Mouse (Mus musculus) ovary, adult 2 months (tissue): Measurements from ENCODE around the gene Ugt1a9. TPM values are rescaled to one million over a fixed set of nuclear protein-coding genes. Genes with fewer than 3 reads are reported as not detected.

ENCODE experiments used
- polyA plus RNA-seq: library from polyadenylated mRNA; depleted of rRNA; stranded (reverse); fragments of >200 nt; gene quantifications from 2 replicates; pipeline ENCODE4 v1.2.3, GENCODE M21; 2012; rRNA removed

The Ugt1a9 gene
- 0.10 TPM in 1 of 2 replicates, not detected in the other for polyA plus RNA-seq

DNA sequence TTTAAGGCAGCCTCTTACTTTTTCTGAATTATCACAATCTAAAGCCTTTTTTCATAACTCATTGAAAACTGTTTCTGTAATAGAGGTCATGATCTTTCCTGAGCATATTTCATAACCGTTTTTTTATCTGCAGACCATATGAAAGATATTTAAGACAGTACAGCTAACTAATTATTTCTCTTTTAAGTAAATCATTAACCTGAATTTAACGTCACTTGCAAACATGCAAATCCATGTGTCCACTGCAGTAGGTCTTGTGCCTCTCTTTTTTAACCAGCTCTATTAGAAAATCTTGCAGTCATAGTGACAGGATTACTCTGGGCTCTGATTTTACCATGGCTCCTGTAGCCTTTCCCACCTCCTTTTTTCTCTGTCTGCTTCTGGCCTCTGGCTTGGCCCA lies at the start of gene Ugt1a9:
Ugt1a9 (plus strand) TSS at position 306 of the 400 bp plus-strand sequence.

DNA sequence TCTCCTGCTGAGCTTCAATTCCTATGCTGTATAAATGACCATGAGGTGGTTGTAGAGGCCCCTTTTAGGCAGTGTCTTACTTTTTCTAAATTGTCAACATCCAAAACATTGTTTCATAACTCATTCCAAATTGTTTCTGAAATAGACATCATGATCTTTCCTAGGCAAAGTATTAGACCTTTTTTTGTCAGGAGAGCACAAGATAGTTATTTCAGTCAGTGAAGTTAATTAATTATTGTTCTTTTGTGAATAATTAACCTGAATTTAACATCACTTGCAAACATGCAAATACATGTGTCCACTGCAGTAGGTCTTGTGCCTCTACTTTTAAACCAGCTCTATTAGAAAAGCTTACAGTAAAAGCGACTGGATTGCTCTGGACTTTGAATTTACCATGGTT lies 15.5 kb upstream of the Ugt1a9 start, which contains the start of gene Ugt1a10:
Ugt1a10 (plus strand) TSS at position 301 of the 400 bp plus-strand sequence.

DNA sequence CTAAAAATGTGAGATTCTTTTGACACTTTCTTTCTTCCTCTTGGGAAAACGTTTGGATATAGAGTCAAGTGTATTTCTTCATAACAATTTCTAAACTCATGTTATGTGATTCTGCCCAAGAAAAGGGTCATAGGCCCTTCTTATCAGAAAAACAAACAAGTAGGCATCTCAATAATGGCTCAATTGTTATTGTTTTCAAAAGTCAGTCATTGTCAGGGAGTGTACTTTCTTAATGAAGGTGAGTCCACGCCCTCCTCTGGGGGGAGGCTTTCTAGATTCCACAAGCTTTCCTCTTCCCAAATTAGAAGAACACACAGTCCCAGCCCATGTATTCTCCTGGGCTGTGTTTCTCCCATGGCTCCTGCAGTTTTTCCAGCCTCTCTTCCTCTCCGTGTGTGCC lies 16.9 kb downstream of the Ugt1a9 start, which contains the start of gene Ugt1a8:
Ugt1a8 (plus strand) TSS at position 301 of the 400 bp plus-strand sequence.

DNA sequence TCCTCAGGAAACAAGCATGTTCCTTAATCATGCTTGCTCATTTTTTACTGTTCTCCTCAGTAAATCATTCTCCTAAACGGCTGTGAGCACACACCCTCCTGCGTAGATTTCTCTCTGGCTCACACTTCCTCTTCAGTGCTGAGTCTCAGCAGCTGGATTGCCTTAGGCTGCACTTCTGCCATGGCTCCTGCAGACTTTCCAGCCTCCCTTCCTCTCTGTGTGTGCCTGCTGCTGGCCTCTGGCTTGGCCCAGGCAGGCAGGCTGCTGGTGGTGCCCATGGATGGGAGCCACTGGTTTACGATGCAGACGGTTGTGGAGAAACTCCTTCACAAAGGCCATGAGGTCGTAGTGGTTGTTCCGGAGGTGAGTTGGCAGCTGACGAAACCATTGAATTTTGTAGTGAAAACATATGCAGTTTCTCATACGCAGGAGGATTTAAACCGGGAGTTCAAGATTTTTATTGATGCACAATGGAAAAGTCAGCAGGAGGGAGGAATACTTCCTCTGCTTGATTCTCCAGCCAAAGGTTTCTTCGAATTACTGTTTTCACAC lies 24.4 kb downstream of the Ugt1a9 start, which contains the start of gene Ugt1a7c:
Ugt1a7c (plus strand) TSS at position 122 of the 552 bp plus-strand sequence.

DNA sequence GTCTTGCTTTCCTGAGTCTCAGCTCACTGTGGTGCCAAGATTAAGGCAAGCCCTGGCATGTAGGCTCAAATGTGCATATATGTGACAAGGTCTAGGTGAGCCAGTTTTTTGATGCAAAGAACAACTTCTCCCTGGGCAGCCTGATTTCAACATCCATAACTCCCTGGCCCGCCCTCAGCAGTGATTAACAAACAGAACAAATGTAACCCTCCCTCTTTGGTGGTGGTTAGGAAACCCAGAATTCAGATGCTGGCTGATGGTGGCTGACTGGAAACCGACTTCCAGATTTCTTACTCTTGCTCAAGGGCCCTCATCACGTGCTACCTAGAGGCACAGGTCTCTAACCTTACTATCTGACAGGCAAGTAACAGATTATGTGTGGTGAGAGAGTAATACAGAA lies 32.4 kb downstream of the Ugt1a9 start, which contains the start of gene Ugt1a6b:
Ugt1a6b (plus strand) TSS at position 234 of the 400 bp plus-strand sequence.

DNA sequence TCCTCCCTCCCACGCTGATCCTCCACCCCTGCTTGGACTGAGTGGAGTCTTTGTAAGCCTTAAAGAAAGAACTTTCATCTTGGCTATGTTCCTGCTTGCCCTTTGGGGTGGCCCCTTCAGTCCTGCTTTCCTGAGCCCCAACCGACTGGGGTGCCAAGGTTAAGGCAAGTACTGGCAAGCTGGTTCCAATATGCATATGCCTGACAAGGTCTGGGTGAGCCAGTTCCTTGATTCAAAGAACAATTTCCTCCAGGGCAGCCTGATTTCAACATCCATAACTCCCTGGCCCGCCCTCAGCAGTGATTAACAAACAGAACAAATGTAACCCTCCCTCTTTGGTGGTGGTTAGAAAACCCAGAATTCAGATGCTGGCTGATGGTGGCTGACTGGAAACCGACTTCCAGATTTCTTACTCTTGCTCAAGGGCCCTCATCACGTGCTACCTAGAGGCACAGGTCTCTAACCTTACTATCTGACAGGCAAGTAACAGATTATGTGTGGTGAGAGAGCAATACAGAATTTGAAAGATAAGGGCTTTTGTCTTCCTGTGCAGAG lies 63.9 kb downstream of the Ugt1a9 start, which contains the start of gene Ugt1a6a:
Ugt1a6a (plus strand) TSS at position 353 of the 555 bp plus-strand sequence.

DNA sequence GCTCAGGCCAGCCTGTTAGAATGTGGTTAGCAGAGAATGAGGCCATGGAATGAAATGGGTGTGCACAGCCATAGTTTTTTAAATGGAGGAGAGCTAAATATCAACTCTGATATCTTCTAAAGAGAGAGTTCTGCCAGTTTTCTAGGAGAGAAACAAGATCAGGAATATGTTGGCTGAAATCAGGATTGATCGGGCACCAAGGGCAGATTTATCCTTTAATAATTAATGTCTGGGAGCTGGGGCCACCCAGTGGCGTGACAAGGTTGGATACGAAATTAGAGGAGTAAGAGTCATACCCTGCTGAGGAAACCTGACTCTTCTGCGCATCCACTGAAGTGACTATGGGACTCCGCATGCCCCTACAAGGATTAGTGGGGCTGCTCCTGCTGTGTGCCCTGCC lies 95.1 kb downstream of the Ugt1a9 start, which contains the start of gene Ugt1a5:
Ugt1a5 (plus strand) TSS at position 302 of the 400 bp plus-strand sequence.

DNA sequence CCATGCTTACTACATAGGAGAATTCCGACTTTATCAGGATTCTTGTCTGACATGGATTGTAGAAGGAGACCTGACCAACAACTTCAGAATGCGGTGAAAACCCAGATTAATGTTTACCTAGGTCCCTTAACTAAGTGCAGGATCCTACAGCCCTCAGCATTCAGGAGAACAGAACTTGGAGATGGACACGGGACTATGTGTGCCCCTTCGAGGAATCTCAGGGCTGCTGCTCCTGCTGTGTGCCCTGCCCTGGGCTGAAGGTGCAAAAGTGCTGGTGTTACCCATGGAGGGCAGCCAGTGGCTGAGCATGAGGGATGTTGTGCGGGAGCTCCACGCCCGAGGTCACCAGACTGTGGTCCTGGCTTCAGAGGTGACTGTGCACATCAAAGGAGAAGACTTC lies 129.9 kb downstream of the Ugt1a9 start, which contains the start of gene Ugt1a2:
Ugt1a2 (plus strand) TSS at position 146 of the 400 bp plus-strand sequence.

DNA sequence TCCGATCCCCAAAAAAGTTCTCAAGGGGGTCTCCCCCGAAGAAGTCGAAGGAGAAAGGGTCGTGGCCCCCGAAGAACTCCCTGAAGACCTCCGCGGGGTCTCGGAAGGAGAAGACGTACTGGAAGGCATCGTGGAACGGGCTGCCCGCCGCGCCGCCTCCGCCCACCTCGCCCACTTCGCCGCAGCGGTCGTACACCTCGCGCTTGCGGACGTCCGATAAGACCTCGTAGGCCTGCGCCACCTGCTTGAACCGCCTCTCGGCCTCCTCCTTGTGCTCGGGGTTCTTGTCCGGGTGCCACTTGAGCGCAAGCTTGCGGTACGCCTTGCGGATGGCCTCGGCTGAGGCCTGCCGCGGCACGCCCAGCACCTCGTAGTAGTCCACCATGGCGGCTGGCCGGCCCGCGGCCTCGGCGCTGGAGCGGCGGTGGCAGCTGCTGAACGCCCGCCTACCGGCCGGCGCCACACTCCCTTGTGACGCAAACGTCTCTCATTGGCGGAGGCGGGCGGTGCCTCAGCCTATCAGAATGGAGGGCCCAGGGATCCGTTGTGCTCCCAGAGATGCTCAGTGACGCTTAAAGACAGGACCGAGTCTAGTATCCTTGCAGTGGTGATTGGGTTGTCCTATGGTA lies 134.8 kb downstream of the Ugt1a9 start, which contains the start of gene Dnajb3:
Dnajb3 (minus strand) TSS at position 489 of the 629 bp plus-strand sequence.

DNA sequence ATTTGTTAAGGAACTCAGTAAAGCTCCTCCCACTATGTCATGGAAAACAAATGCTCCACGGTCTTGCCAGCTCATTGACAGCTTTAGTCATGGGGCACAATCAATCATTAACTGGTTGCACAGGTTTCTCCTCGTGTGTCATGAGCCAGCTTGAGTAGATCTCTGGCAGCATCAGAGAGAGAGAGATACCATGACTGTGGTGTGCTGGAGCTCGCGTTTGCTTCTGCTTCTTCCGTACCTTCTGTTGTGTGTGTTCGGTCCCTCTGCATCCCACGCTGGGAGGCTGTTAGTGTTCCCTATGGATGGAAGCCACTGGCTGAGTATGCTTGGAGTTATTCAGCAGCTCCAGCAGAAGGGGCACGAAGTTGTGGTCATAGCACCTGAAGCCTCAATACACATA lies 141.2 kb downstream of the Ugt1a9 start, which contains the start of gene Ugt1a1:
Ugt1a1 (plus strand) TSS at position 148 of the 400 bp plus-strand sequence.

DNA sequence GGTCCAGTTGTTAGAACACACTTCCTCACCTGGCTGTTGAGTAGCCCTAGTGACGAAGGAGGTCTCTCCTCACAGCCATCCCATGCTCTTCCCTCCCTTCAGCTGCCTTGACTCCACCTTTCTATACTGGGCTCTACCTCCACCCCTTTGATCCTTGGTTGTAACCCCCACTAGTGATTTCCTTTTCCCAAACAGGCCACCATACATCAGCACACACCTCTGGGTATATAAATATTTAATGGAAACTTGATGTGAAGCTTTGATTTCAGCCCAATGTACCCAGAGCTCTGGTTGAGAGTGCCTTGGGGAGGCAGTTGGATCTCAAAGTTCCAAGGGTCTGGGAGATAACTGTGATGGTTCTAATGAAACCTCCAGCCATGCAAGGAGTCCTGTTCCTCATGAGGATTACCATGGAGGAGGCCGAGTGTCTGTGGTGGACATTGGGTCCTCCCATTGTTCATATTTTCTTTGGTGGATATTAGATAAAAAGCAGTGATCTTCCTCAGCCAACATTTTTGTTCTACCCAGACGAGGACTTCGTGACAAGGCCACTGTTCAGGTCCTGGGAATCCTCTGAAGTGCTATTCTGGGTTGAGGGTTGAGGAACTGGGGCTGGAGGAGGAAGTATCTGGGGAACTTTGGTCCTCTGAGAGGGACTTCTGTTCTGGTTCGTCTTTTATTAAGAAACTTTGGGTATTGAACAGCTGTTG lies 156.2 kb downstream of the Ugt1a9 start, which contains the start of gene Mroh2a:
Mroh2a (plus strand) TSS at position 317 of the 710 bp plus-strand sequence.

Other genes with a start within 250 kb of the Ugt1a9 start
- gene Dgkd, start 217.5 kb upstream of the Ugt1a9 start, polyA plus RNA-seq: 30.5 and 31.1 TPM in 2 replicates
- gene Usp40, start 62.2 kb upstream of the Ugt1a9 start, polyA plus RNA-seq: 9.8 and 13.1 TPM in 2 replicates
- not detected in 2 replicates for gene Ugt1a10, start 15.4 kb upstream of the Ugt1a9 start, polyA plus RNA-seq
- gene Ugt1a8, start 17.0 kb downstream of the Ugt1a9 start, polyA plus RNA-seq: not detected in 2 replicates
- 8.5 and 9.3 TPM in 2 replicates for gene Ugt1a7c, start 24.3 kb downstream of the Ugt1a9 start, polyA plus RNA-seq
- gene Ugt1a6b, start 32.5 kb downstream of the Ugt1a9 start, polyA plus RNA-seq: 11.4 and 14.9 TPM in 2 replicates
- 26.8 and 30.0 TPM in 2 replicates for gene Ugt1a6a, start 64.0 kb downstream of the Ugt1a9 start, polyA plus RNA-seq
- 0.11 and 0.14 TPM in 2 replicates for gene Ugt1a5, start 95.2 kb downstream of the Ugt1a9 start, polyA plus RNA-seq
- gene Ugt1a2, start 129.8 kb downstream of the Ugt1a9 start, polyA plus RNA-seq: 0.07 and 0.08 TPM in 2 replicates
- gene Dnajb3, start 135.0 kb downstream of the Ugt1a9 start, polyA plus RNA-seq: 3.2 and 6.0 TPM in 2 replicates
- 6.2 and 7.1 TPM in 2 replicates for gene Ugt1a1, start 141.2 kb downstream of the Ugt1a9 start, polyA plus RNA-seq
- 2.4 and 3.0 TPM in 2 replicates for gene Mroh2a, start 156.2 kb downstream of the Ugt1a9 start, polyA plus RNA-seq
- gene Hjurp, start 206.8 kb downstream of the Ugt1a9 start, polyA plus RNA-seq: 100 and 169 TPM in 2 replicates
- gene Trpm8, start 206.9 kb downstream of the Ugt1a9 start, polyA plus RNA-seq: not detected in 2 replicates